Mouse (Mus musculus) megakaryocyte, embryonic 14.5 days (primary cell): ENCODE results near the gene Tesk1.

Source experiments
- FLI1 ChIP-seq: IDR thresholded peaks from 2 replicates; pipeline ENCODE4 v1.6.1; 2012; ENCODE audit warnings: low read length, inconsistent platforms, mixed read lengths
- GATA1 ChIP-seq: IDR thresholded peaks from 3 replicates; pipeline ENCODE4 v1.6.1; 2012; ENCODE audit warnings: mixed read lengths, low read length, inconsistent platforms, borderline replicate concordance

GRCm38 (mm10) chr4:43465935-43466334, 24.2 kb downstream of the Tesk1 start:
- no peak for TF ChIP-seq FLI1
- no peak for TF ChIP-seq GATA1
